Mouse (Mus musculus) embryonic fibroblast, embryonic 13.5 days (primary cell): ENCODE data around the gene Serbp1. TPM values are rescaled to one million over a fixed set of nuclear protein-coding genes. Genes with fewer than 3 reads are reported as not detected.

ENCODE experiments used
- H3K27ac ChIP-seq: 2 replicates; pipeline ENCODE4 v1.5.1; 2012; ENCODE audit warnings: low read length, control low read depth, inconsistent platforms; ENCODE audit not compliant: insufficient read depth
- H3K4me1 ChIP-seq: 2 replicates; pipeline ENCODE4 v1.6.1; 2011; ENCODE audit warnings: low read length; ENCODE audit not compliant: control insufficient read depth, insufficient read depth
- H3K4me3 ChIP-seq: 2 replicates; pipeline ENCODE4 v1.5.1; 2011; ENCODE audit warnings: mild to moderate bottlenecking, control low read depth, low read length; ENCODE audit not compliant: insufficient read depth
- CTCF ChIP-seq: IDR thresholded peaks from 2 replicates; pipeline ENCODE4 v1.5.1; 2011; ENCODE audit warnings: mild to moderate bottlenecking, control low read depth, low read length, moderate library complexity, borderline replicate concordance; ENCODE audit not compliant: insufficient read depth
- POLR2A ChIP-seq: IDR thresholded peaks from 2 replicates; pipeline ENCODE4 v1.6.1; 2011; ENCODE audit warnings: low read depth, mild to moderate bottlenecking, control low read depth, low read length, moderate library complexity
- polyA plus RNA-seq: library from polyadenylated mRNA; stranded (reverse); fragments of >200 nt; gene quantifications from 2 replicates; pipeline ENCODE4 v1.2.4, GENCODE M21; 2011; ENCODE audit warnings: low read depth; ENCODE audit not compliant: missing spikeins, insufficient read length

The Serbp1 gene
- polyA plus RNA-seq, 1 experiment, result 685 TPM

- no peaks in the 10 kb centered on the region for H3K4me1 ChIP-seq
- no peak overlapping the region for H3K4me3 ChIP-seq
- no peak overlapping the region for H3K27ac ChIP-seq
- TF ChIP-seq POLR2A (no peak), CTCF (no peak)
Observed at GRCm38 (mm10) chr6:67229521-67229920, 8.5 kb upstream of the Serbp1 start.

GRCm38 (mm10) chr6:67229922-67230518 is 8.0 kb upstream of the Serbp1 start:
- Histone ChIP-seq H3K27ac (no peak overlapping the region), H3K4me3 (no peak overlapping the region)
- no peak for TF ChIP-seq CTCF
- TF ChIP-seq POLR2A, result no peak

GRCm38 (mm10) chr6:67230950-67231349 is 7.0 kb upstream of the Serbp1 start:
- Histone ChIP-seq H3K27ac (no peak overlapping the region), H3K4me1 (no peaks in the 10 kb centered on the region), H3K4me3 (no peak overlapping the region)
- TF ChIP-seq CTCF (no peak), POLR2A (no peak)

More at GRCm38 (mm10) chr6:67229922-67230518, 8.0 kb upstream of the Serbp1 start:
- no peaks in the 10 kb centered on the region for H3K4me1 ChIP-seq

- TF ChIP-seq CTCF (no peak), POLR2A (no peak)
- Histone ChIP-seq H3K27ac (no peak overlapping the region), H3K4me3 (no peak overlapping the region), H3K4me1 (no peaks in the 10 kb centered on the region)
Observed at GRCm38 (mm10) chr6:67235649-67236048, 2.3 kb upstream of the Serbp1 start.

GRCm38 (mm10) chr6:67236491-67237234 is 1.3 kb upstream of the Serbp1 start:
- Histone ChIP-seq H3K27ac (no peak overlapping the region), H3K4me1 (no peaks in the 10 kb centered on the region), H3K4me3 (no peak overlapping the region)
- no peak for TF ChIP-seq POLR2A
- no peak for TF ChIP-seq CTCF

- H3K4me3 ChIP-seq, result no peak overlapping the region
- no peak overlapping the region for H3K27ac ChIP-seq
- no peak for TF ChIP-seq POLR2A
- no peak for TF ChIP-seq CTCF
- H3K4me1 ChIP-seq, result no peaks in the 10 kb centered on the region
Observed at GRCm38 (mm10) chr6:67241263-67241662, 3.3 kb downstream of the Serbp1 start.

- H3K27ac ChIP-seq, result no peak overlapping the region
- TF ChIP-seq CTCF (no peak), POLR2A (no peak)
- H3K4me1 ChIP-seq, result no peaks in the 10 kb centered on the region
- no peak overlapping the region for H3K4me3 ChIP-seq
Observed at GRCm38 (mm10) chr6:67243765-67244420, 5.9 kb downstream of the Serbp1 start.

- H3K4me3 ChIP-seq, result no peak overlapping the region
- no peak for TF ChIP-seq POLR2A
- no peak for TF ChIP-seq CTCF
Observed at GRCm38 (mm10) chr6:67244451-67244850, 6.5 kb downstream of the Serbp1 start.

GRCm38 (mm10) chr6:67251095-67251494 is 13.1 kb downstream of the Serbp1 start:
- no peak overlapping the region for H3K27ac ChIP-seq
- no peak for TF ChIP-seq POLR2A
- no peak for TF ChIP-seq CTCF
- no peak overlapping the region for H3K4me3 ChIP-seq
- no peaks in the 10 kb centered on the region for H3K4me1 ChIP-seq

More at GRCm38 (mm10) chr6:67244451-67244850, 6.5 kb downstream of the Serbp1 start:
- H3K4me1 ChIP-seq, result no peaks in the 10 kb centered on the region
- H3K27ac ChIP-seq, result no peak overlapping the region

- Histone ChIP-seq H3K4me3 (no peak overlapping the region), H3K27ac (no peak overlapping the region), H3K4me1 (no peaks in the 10 kb centered on the region)
- no peak for TF ChIP-seq CTCF
- TF ChIP-seq POLR2A, result no peak
Observed at GRCm38 (mm10) chr6:67264935-67265334, 27.0 kb downstream of the Serbp1 start.
